Mouse (Mus musculus) brain, embryonic 14.5 days (tissue): Measurements from ENCODE around the gene Olfr878.

ENCODE experiments used
- CTCF ChIP-seq: fragments of 200-500 bp; IDR thresholded peaks from 2 replicates; pipeline ENCODE4 v1.5.1; 2012; ENCODE audit warnings: inconsistent platforms, mild to moderate bottlenecking, moderate library complexity, borderline replicate concordance; ENCODE audit not compliant: insufficient read depth, insufficient read length; ENCODE audit errors: extremely low read depth
- POLR2A ChIP-seq: fragments of 200-500 bp; IDR thresholded peaks from 2 replicates; pipeline ENCODE4 v1.6.1; 2012; ENCODE audit warnings: mild to moderate bottlenecking, inconsistent platforms, borderline replicate concordance; ENCODE audit not compliant: poor library complexity, insufficient read depth, insufficient read length, severe bottlenecking; ENCODE audit errors: extremely low read depth

DNA sequence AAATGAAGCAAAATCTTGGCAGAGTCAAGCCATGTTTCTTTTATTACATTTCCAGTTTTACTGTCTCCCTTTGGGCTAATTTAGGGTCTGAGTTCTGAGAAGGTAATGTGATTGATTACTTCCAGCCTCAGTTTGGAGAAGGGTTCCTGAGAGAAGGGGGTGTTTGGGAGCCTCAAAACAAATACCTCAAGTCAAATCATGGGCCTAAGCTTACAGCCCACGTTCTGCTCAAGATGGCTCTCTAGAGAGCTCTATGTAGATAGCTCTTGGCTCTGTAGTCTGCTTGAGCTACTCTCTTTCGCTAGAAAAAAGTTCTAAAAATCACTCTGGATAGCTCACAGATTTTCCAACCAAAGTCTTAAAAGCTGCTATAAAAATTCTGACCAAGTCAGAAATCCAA lies 7.8 kb downstream of the Olfr878 start:
- no peak for TF ChIP-seq POLR2A
- TF ChIP-seq CTCF = no peak
